Mouse (Mus musculus) spleen, adult 2 months (tissue): ENCODE results near the gene Gm20518. TPM values are rescaled to one million over a fixed set of nuclear protein-coding genes. Genes with fewer than 3 reads are reported as not detected.

Experiments used
- DNase-seq, 2 experiments: peaks; one replicate each; pipeline versions ENCODE4 v3.0.0 to v3.0.0-alpha.2; 2012 to 2021; ENCODE audit warnings: low spot score in 2 of 2, low read depth in 1 of 2
- H3K27ac ChIP-seq: fragments of 200-500 bp; 2 replicates; pipeline ENCODE4 v1.5.1; 2012; ENCODE audit warnings: low read length, inconsistent platforms; ENCODE audit not compliant: insufficient read depth
- H3K27me3 ChIP-seq: fragments of 200-500 bp; 2 replicates; pipeline ENCODE4 v1.6.1; 2012; ENCODE audit warnings: mild to moderate bottlenecking, moderate library complexity, low read length, inconsistent platforms; ENCODE audit not compliant: control insufficient read depth, insufficient read depth
- H3K36me3 ChIP-seq: fragments of 200-500 bp; 2 replicates; pipeline ENCODE4 v1.6.1; 2012; ENCODE audit warnings: mild to moderate bottlenecking, low read length, inconsistent platforms; ENCODE audit not compliant: control insufficient read depth, insufficient read depth
- H3K4me1 ChIP-seq: fragments of 200-500 bp; 2 replicates; pipeline ENCODE4 v1.6.1; 2011; ENCODE audit warnings: inconsistent platforms; ENCODE audit not compliant: control insufficient read depth, insufficient read depth, insufficient read length
- H3K4me3 ChIP-seq: fragments of 200-500 bp; 2 replicates; pipeline ENCODE4 v1.5.1; 2011; ENCODE audit warnings: mild to moderate bottlenecking, inconsistent platforms; ENCODE audit not compliant: insufficient read depth, insufficient read length; ENCODE audit errors: extremely low read depth
- CTCF ChIP-seq: fragments of 200-500 bp; IDR thresholded peaks from 2 replicates; pipeline ENCODE4 v1.5.1; 2011; ENCODE audit warnings: mild to moderate bottlenecking, inconsistent platforms; ENCODE audit not compliant: insufficient read depth, insufficient read length, insufficient replicate concordance; ENCODE audit errors: extremely low read depth
- POLR2A ChIP-seq: fragments of 200-500 bp; IDR thresholded peaks from 2 replicates; pipeline ENCODE4 v1.6.1; 2011; ENCODE audit warnings: low read depth, low read length, inconsistent platforms
- WGBS: fragments of 180-500 bp; shearing (Covaris S2); methylation state at CpG from one replicate; pipeline ENCODE4 v1.1.7; 2018; 5-methylcytosine and 5-hydroxymethylcytosine counted together
- polyA plus RNA-seq: library from polyadenylated mRNA; depleted of rRNA; stranded (reverse); fragments of >200 nt; gene quantifications from 2 replicates; pipeline ENCODE4 v1.2.3, GENCODE M21; 2012

Gene Gm20518
- polyA plus RNA-seq, 1 experiment = 1.4 TPM

GRCm38 (mm10) chr16:17833321-17833680 is 58.2 kb downstream of the Gm20518 start:
- Histone ChIP-seq H3K36me3 (no peaks in the 10 kb centered on the region), H3K4me3 (no peak overlapping the region; the same call in 1 of the 2 replicates), H3K27me3 (peaks cover 9% of the 10 kb centered on the region), H3K4me1 (no peaks in the 10 kb centered on the region; the same call in 1 of the 2 replicates), H3K27ac (no peak overlapping the region)
- TF ChIP-seq CTCF (no peak), POLR2A (no peak)
- DNase-seq = no peak
- under 1% methylated on average over 34 of the region's 37 CpGs for WGBS

DNA sequence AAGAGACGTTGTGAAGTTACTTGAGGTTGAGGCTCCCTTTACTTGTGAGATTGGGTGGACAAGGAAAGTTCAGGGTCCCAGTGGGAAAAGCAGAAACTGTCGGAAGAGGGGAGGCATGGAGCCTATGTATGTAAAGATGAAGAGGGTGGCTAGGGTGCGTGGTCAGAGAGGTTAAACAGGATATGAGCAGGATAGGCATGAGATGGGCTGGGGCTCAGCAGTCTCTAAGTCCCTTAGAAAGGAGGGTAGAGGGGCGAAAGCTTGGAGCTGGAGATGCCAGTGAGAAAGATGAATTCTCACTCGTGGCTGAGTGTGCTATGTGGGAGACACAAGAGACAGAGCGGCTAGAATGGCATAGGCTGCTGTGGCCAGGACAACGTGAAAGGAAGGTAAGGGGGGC is 58.6 kb downstream of the Gm20518 start, which contains the start of gene B830017H08Rik:
B830017H08Rik (plus strand) TSS at position 301 of the 400 bp plus-strand sequence.
- Histone ChIP-seq H3K4me1 (no peaks in the 10 kb centered on the region; the same call in 1 of the 2 replicates), H3K36me3 (no peaks in the 10 kb centered on the region), H3K4me3 (no peak within 1 kb of the TSS; the same call in 1 of the 2 replicates), H3K27me3 (peaks cover 9% of the 10 kb centered on the region), H3K27ac (no peak within 1 kb of the TSS)
- 35% methylated on average over 7 of the region's 7 CpGs for WGBS
- no peak for DNase-seq
- TF ChIP-seq CTCF (no peak), POLR2A (no peak)

DNA sequence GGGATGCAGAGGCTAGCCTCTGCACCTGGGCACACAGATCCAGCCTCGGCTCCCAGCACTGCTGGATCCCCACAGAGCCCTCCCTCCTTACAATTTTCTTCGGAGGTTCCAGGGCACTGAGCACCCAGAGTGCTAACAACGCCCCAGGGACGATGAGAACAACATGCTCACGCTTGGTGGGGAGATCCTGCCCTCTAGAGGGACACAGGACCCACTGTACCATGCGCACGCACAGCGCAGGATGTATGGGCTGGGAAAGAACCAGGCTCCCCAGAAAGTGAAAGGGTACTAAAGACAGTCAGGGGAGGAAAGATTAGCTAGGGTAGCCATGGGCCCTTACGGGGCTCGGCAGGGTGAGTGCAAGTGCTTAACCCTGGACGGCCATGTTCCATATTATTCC is 59.7 kb downstream of the Gm20518 start:
- no peak for TF ChIP-seq CTCF
- no peak for TF ChIP-seq POLR2A
- Histone ChIP-seq H3K4me1 (no peaks in the 10 kb centered on the region; the same call in 1 of the 2 replicates), H3K4me3 (no peak overlapping the region), H3K27me3 (peaks cover 9% of the 10 kb centered on the region), H3K27ac (no peak overlapping the region), H3K36me3 (no peaks in the 10 kb centered on the region)
- 25% methylated on average over 11 of the region's 11 CpGs for WGBS
- DNase-seq = no peak

DNA sequence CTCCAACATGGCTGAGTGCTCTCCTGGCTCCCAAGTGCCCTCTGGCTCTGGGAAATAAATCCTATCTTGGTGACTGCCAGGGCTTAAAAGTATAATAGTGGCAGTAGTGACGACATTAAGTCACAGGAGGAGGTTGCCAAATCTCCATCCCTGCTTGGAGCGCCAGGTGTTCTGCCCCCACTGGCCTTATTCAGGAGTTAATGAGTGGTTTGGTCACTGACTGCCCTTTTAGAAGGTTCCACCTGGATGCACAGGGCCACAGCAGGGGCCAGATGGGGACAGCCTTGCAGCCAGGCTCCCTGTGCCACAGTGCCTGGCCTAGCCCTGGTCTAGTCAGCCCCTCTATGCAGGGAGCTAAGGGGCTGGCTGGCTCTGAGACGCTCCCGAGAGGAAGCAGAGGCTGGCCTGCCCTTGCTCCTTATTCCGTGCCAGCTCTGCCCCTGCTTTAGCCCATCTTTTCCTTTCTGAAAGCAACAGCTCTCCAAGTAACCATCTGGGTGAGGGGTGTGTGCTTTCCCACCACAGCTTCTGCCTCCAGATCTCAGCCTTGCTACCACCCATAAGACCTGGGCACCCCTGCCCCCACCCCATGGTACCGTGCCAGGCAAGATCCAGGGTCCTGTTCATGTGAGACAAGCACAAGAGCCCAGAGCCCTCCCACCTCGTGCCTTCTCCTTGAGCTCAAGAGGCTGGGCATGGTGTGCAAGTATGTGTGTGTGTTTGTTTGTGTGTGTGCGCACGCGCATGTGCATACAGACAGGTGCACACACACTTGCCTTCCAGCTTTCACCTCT is 60.9 kb downstream of the Gm20518 start:
- Histone ChIP-seq H3K27me3 (peaks cover 9% of the 10 kb centered on the region), H3K4me1 (no peaks in the 10 kb centered on the region; the same call in 1 of the 2 replicates), H3K36me3 (no peaks in the 10 kb centered on the region), H3K4me3 (no peak overlapping the region), H3K27ac (no peak overlapping the region)
- WGBS = 82% methylated on average over 10 of the region's 10 CpGs
- no peak for DNase-seq
- no peak for TF ChIP-seq CTCF
- TF ChIP-seq POLR2A = no peak

GRCm38 (mm10) chr16:17828867-17829266 is 62.6 kb downstream of the Gm20518 start:
- 92% methylated on average over 3 of the region's 3 CpGs for WGBS
- Histone ChIP-seq H3K27ac (no peak overlapping the region), H3K4me1 (no peaks in the 10 kb centered on the region; the same call in 1 of the 2 replicates), H3K27me3 (peaks cover 7% of the 10 kb centered on the region), H3K36me3 (no peaks in the 10 kb centered on the region), H3K4me3 (no peak overlapping the region)
- TF ChIP-seq POLR2A (no peak), CTCF (no peak)
- no peak for DNase-seq

- TF ChIP-seq CTCF = no peak
- TF ChIP-seq POLR2A = no peak
- Histone ChIP-seq H3K4me3 (no peak overlapping the region), H3K27ac (no peak overlapping the region), H3K4me1 (no peaks in the 10 kb centered on the region; the same call in 1 of the 2 replicates), H3K36me3 (no peaks in the 10 kb centered on the region), H3K27me3 (peaks cover 2% of the 10 kb centered on the region; the same call in 1 of the 2 replicates)
- DNase-seq = no peak
- 75% methylated on average over 2 of the region's 2 CpGs for WGBS
Measured at GRCm38 (mm10) chr16:17828229-17828628, 63.2 kb downstream of the Gm20518 start.

DNA sequence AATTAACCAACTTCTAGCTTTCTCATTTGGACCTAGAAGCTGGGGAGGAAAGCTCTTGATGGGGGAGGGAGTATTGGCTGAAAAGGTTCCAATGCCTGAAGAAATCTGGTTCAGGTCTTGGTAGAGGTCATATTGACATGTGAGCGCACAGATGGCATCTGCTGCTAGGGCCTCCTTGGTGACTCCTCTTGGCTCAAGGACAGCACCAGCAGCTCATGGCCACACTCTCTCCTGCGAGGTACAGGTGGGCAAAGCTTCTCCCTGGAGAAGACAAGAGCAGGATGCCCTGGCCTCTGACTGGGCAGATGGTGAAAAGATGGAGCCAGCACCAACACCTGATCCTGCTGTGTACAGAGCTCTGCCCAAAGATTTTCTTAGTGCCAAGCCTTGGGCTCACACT is 65.0 kb downstream of the Gm20518 start:
- Histone ChIP-seq H3K27ac (no peak overlapping the region), H3K36me3 (no peaks in the 10 kb centered on the region), H3K4me3 (no peak overlapping the region), H3K27me3 (no peaks in the 10 kb centered on the region), H3K4me1 (no peaks in the 10 kb centered on the region)
- TF ChIP-seq CTCF (no peak), POLR2A (no peak)
- DNase-seq = no peak
- 84% methylated on average over 2 of the region's 2 CpGs for whole genome bisulfite sequencing
